Mouse (Mus musculus) CH12.LX (cell line): ENCODE results near the gene Gm27021. TPM values are rescaled to one million over a fixed set of nuclear protein-coding genes. Genes with fewer than 3 reads are reported as not detected.

Source experiments
- DNase-seq: peaks from one replicate; pipeline ENCODE4 v3.0.0-alpha.2; 2013; ENCODE audit errors: extremely low read depth
- H3K27ac ChIP-seq: 2 replicates; pipeline ENCODE4 v1.5.1; 2012; ENCODE audit warnings: low read depth, mild to moderate bottlenecking, control low read depth, moderate library complexity; ENCODE audit not compliant: insufficient read depth
- H3K27me3 ChIP-seq: replicated peaks from 2 replicates; pipeline ENCODE3; 2012; ENCODE audit warnings: inconsistent platforms
- H3K36me3 ChIP-seq, 2 experiments: replicated peaks in 1 of 2; 2 replicates each; pipeline versions ENCODE3 to v1.6.1; 2012; ENCODE audit warnings: inconsistent platforms in 1 of 2, low read length in 1 of 2, mild to moderate bottlenecking in 1 of 2, mixed read lengths in 1 of 2, moderate library complexity in 1 of 2; ENCODE audit not compliant: control insufficient read depth in 1 of 2, insufficient read depth in 1 of 2
- H3K4me1 ChIP-seq, 2 experiments: 2 replicates each; pipeline ENCODE4 v1.6.1; 2012; ENCODE audit warnings: inconsistent platforms in 1 of 2, moderate library complexity in 1 of 2; ENCODE audit not compliant: insufficient read depth in 2 of 2, control insufficient read depth in 1 of 2
- H3K4me2 ChIP-seq: 2 replicates; pipeline ENCODE4 v1.6.1; 2012; ENCODE audit warnings: low read depth, mild to moderate bottlenecking, control low read depth; ENCODE audit not compliant: poor library complexity, insufficient read depth, severe bottlenecking
- H3K4me3 ChIP-seq, 3 experiments: fragments of 150-350 bp in 1 of 3; sonication (generic) in 1 of 3; replicated peaks in 1 of 3; 2 replicates each; pipeline versions ENCODE3 to v1.5.1; 2011 to 2012; ENCODE audit warnings: low read depth in 2 of 3, low read length in 2 of 3, mild to moderate bottlenecking in 2 of 3, moderate library complexity in 2 of 3, control low read depth in 1 of 3, improper control_type of control experiment in 1 of 3, inconsistent platforms in 1 of 3, mixed read lengths in 1 of 3; ENCODE audit not compliant: poor library complexity in 1 of 3
- H3K79me2 ChIP-seq: replicated peaks from 2 replicates; pipeline ENCODE4 v1.6.1; 2012; ENCODE audit warnings: mild to moderate bottlenecking, moderate library complexity; ENCODE audit not compliant: control insufficient read depth, poor library complexity, insufficient read depth, severe bottlenecking; ENCODE audit errors: extremely low read depth
- H3K9ac ChIP-seq: 2 replicates; pipeline ENCODE4 v1.6.1; 2012; ENCODE audit warnings: low read depth, mild to moderate bottlenecking, control low read depth, moderate library complexity; ENCODE audit not compliant: insufficient read depth
- H3K9me3 ChIP-seq: replicated peaks from 2 replicates; pipeline ENCODE3; 2012; ENCODE audit warnings: low read length, inconsistent platforms, mixed read lengths
- BHLHE40 ChIP-seq: IDR thresholded peaks from 2 replicates; pipeline ENCODE4 v1.6.1; 2011; ENCODE audit warnings: mild to moderate bottlenecking, low read depth, low read length, improper control_type of control experiment
- CHD1 ChIP-seq: IDR thresholded peaks from 2 replicates; pipeline ENCODE4 v1.6.1; 2012; ENCODE audit warnings: low read depth, low read length, improper control_type of control experiment, inconsistent platforms
- E2F4 ChIP-seq: IDR thresholded peaks from 2 replicates; pipeline ENCODE4 v1.6.1; 2011; ENCODE audit warnings: low read depth, low read length, improper control_type of control experiment; ENCODE audit not compliant: insufficient replicate concordance
- GABPA ChIP-seq: IDR thresholded peaks from 2 replicates; pipeline ENCODE4 v1.6.1; 2012; ENCODE audit warnings: low read depth, low read length, improper control_type of control experiment, inconsistent platforms; ENCODE audit not compliant: insufficient replicate concordance
- IRF4 ChIP-seq: IDR thresholded peaks from 2 replicates; pipeline ENCODE4 v1.6.1; 2014; ENCODE audit warnings: low read depth, mild to moderate bottlenecking, inconsistent platforms, low read length, improper control_type of control experiment
- MAX ChIP-seq: IDR thresholded peaks from 2 replicates; pipeline ENCODE4 v1.6.1; 2011; ENCODE audit warnings: low read length, improper control_type of control experiment
- MXI1 ChIP-seq: IDR thresholded peaks from 2 replicates; pipeline ENCODE4 v1.6.1; 2011; ENCODE audit warnings: mild to moderate bottlenecking, low read depth, low read length, improper control_type of control experiment
- PAX5 ChIP-seq: IDR thresholded peaks from 2 replicates; pipeline ENCODE4 v1.6.1; 2012; ENCODE audit warnings: low read length, inconsistent platforms, mixed read lengths
- POLR2A ChIP-seq: IDR thresholded peaks from 2 replicates; pipeline ENCODE4 v1.6.1; 2011; ENCODE audit warnings: low read depth, mild to moderate bottlenecking, improper control_type of control experiment, low read length
- POLR2AphosphoS2 ChIP-seq: IDR thresholded peaks from 2 replicates; pipeline ENCODE4 v1.6.1; 2011; ENCODE audit warnings: low read depth, low read length, improper control_type of control experiment
- RAD21 ChIP-seq: IDR thresholded peaks from 2 replicates; pipeline ENCODE4 v1.6.1; 2011; ENCODE audit warnings: low read depth, mild to moderate bottlenecking, low read length, improper control_type of control experiment, moderate library complexity
- RCOR1 ChIP-seq: conservative IDR thresholded peaks from 2 replicates; pipeline ENCODE4 v1.6.1; 2012; ENCODE audit warnings: low read depth, mild to moderate bottlenecking, inconsistent platforms, low read length, improper control_type of control experiment
- TBP ChIP-seq: conservative IDR thresholded peaks from 2 replicates; pipeline ENCODE4 v1.6.1; 2011; ENCODE audit warnings: low read depth, low read length, improper control_type of control experiment
- TCF12 ChIP-seq: IDR thresholded peaks from 2 replicates; pipeline ENCODE4 v1.6.1; 2014; ENCODE audit warnings: low read depth, mild to moderate bottlenecking, inconsistent platforms, low read length, improper control_type of control experiment
- UBTF ChIP-seq: IDR thresholded peaks from 2 replicates; pipeline ENCODE4 v1.6.1; 2012; ENCODE audit warnings: low read depth, mild to moderate bottlenecking, inconsistent platforms, low read length, improper control_type of control experiment, moderate library complexity
- USF1 ChIP-seq: IDR thresholded peaks from 2 replicates; pipeline ENCODE4 v1.6.1; 2014; ENCODE audit warnings: low read depth, mild to moderate bottlenecking, inconsistent platforms, low read length, improper control_type of control experiment
- ZC3H11A ChIP-seq: IDR thresholded peaks from 2 replicates; pipeline ENCODE4 v1.6.1; 2012; ENCODE audit warnings: low read depth, mild to moderate bottlenecking, inconsistent platforms, low read length, improper control_type of control experiment
- ZKSCAN1 ChIP-seq: IDR thresholded peaks from 2 replicates; pipeline ENCODE4 v1.6.1; 2012; ENCODE audit warnings: low read depth, inconsistent platforms, low read length, improper control_type of control experiment, borderline replicate concordance
- ZNF384 ChIP-seq: IDR thresholded peaks from 2 replicates; pipeline ENCODE4 v1.6.1; 2012; ENCODE audit warnings: low read depth, low read length, improper control_type of control experiment, inconsistent platforms
- dilution Hi-C: fragments of 300-500 bp; cut with MboI; formaldehyde crosslinking; loops from 2 replicates; pipeline ENCODE4 v1.14.3; 2020; ENCODE audit warnings: low sequenced_read_pairs; ENCODE audit not compliant: extremely low pct_unique_long_range_greater_than_20kb, extremely low pct_ligation_motif_present
- in situ Hi-C: fragments of 300-500 bp; cut with MboI; formaldehyde crosslinking; loops from 3 replicates; pipeline ENCODE4 v1.14.3; 2019; ENCODE audit warnings: low sequenced_read_pairs, low pct_ligation_motif_present, low pct_unique_long_range_greater_than_20kb, mixed read lengths
- polyA plus RNA-seq: library from polyadenylated mRNA; unstranded; fragments of >175 nt; gene quantifications from 2 replicates; pipeline ENCODE4 v1.2.1, GENCODE M21; 2012; ENCODE audit warnings: low read depth; ENCODE audit not compliant: insufficient read length
- total RNA-seq, 2 experiments: library from RNA; depleted of rRNA; stranded (reverse); fragments of 300-350 nt in 1 of 2; fragments of >200 nt in 1 of 2; gene quantifications; 2 replicates each; pipeline ENCODE4 v1.2.3; 2012 to 2014

The Gm27021 gene
- total and polyA plus RNA-seq, 3 experiments = 1.0 to 1.1 TPM; not detected in 1

- peak; percentile 31 for TF ChIP-seq RAD21
- no peak for TF ChIP-seq E2F4
- no peak for TF ChIP-seq PAX5
- TF ChIP-seq UBTF = no peak
Observed at GRCm38 (mm10) chr8:120561539-120562435, 106.1 kb downstream of the Gm27021 start (continued).

DNA sequence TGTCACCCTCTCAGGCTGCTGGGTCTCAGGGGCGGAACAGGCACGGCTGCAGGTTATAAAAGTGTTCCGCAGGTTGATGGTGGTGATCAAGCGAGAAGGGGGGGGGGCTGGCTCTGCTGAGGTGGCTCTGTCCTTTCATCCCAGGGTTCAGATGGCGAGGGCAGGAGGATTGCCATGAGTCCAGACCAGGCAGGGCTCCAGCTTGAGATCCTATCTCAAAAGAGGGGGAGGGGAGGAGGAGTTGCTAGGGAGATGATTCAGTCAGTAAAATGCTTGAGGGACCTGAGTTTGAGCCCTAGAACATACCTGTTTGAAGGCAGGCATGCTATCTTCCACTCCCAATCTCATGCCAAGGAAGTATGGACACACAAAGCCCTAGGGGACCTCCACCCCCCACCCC is 107.3 kb downstream of the Gm27021 start:
- Histone ChIP-seq H3K4me1 (peaks cover 34 to 97% of the 10 kb centered on the region in 2 experiments), H3K36me3 (peaks cover 41 to 82% of the 10 kb centered on the region in 2 experiments), H3K27ac (no peak overlapping the region), H3K27me3 (no peaks in the 10 kb centered on the region), H3K4me2 (no peak overlapping the region), H3K9ac (no peak overlapping the region), H3K9me3 (no peaks in the 10 kb centered on the region), H3K4me3 (no peak overlapping the region), H3K79me2 (peaks cover 36% of the 10 kb centered on the region)
- in situ Hi-C loops = no loop called here
- DNase-seq = no peak
- dilution Hi-C loops = no loop called here
- no peak for TF ChIP-seq RCOR1
- TF ChIP-seq ZKSCAN1 = no peak
- TF ChIP-seq ZC3H11A = no peak
- no peak for TF ChIP-seq IRF4
- no peak for TF ChIP-seq POLR2A
- TF ChIP-seq PAX5 = no peak
- TF ChIP-seq GABPA = no peak
- TF ChIP-seq CHD1 = no peak
- no peak for TF ChIP-seq RAD21
- no peak for TF ChIP-seq TCF12
- no peak for TF ChIP-seq USF1
- no peak for TF ChIP-seq MAX
- TF ChIP-seq POLR2AphosphoS2 = no peak
- no peak for TF ChIP-seq ZNF384
- TF ChIP-seq BHLHE40 = no peak
- TF ChIP-seq MXI1 = no peak
- TF ChIP-seq TBP = no peak
- TF ChIP-seq, all 38 proteins: peak for 0
